Mouse (Mus musculus): ENCODE results near the gene Olfr998. TPM values are rescaled to one million over a fixed set of nuclear protein-coding genes. Genes with fewer than 3 reads are reported as not detected.
"Not testable (repeated sequence)": the region's sequence is repeated elsewhere in the genome, so short reads cannot be mapped to it uniquely, and the experiment has no call there.

Gene Olfr998
- polyA plus RNA-seq (2014; fragmentation: Nextera tagmentation; extraction: Ambion mirVana): not detected in 2 replicates

DNA sequence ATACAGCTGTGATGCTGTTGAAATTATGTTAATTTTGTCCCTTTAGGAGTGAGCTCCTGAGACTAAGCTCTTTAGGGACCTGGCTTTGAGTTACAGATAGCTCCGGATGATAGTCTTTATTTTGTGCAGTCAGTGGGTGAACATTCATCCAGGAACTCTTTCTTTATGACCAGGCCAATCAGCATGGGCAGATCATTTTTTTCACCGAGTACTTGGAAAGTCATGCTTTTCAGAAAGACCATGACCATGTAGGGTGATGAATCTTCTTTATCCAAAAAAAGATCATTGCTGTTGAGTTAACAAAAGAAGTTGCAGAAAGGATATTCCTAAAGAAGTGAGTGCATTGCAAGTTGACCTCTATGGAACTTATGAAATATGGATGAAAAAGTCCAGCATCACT lies at the start of gene Olfr998:
Gene Olfr998, plus strand, starts transcription at position 301 of the 400 bp plus-strand sequence.
- not testable (repeated sequence) for H3K27ac ChIP-seq; H3K27me3 ChIP-seq (ENCODE audit: control insufficient read depth, insufficient read depth, low read length); H3K9me3 ChIP-seq (ENCODE audit: control insufficient read depth, low read length); ATAC-seq (ENCODE audit: low FRiP score); H3K36me3 ChIP-seq (replicated peaks; ENCODE audit: control insufficient read depth, insufficient read depth); H3K4me3 ChIP-seq (replicated peaks; ENCODE audit: low read length); H3K4me2 ChIP-seq (replicated peaks); H3K4me1 ChIP-seq (replicated peaks; ENCODE audit: control insufficient read depth, insufficient read depth, low read length); H3K9ac ChIP-seq; DNase-seq (ENCODE audit: low spot score)
- WGBS: 71% methylated on average over 2 of the region's 2 CpGs

DNA sequence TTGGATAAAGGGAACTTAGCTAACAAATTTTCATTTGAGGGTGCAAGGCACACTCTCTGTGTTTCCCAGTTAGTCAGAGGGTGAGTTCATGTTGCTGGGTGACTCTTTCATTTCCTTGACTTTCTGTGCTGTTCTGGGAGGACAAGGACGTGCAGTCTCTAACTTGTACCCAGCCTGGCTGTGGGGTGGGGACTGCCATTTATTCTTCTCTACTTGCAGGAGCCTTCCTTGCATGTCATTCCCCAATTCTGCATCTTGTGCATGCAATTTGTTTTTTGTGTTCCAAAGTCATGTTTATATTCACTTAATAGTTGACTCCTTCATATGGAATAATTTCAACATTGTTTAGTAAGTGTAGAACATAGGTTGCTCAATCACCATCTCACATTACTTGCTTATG lies 33.9 kb upstream of the Olfr998 start:
- no peak overlapping the region for H3K27ac ChIP-seq

GRCm38 (mm10) chr2:85560226-85560625 lies 28.5 kb upstream of the Olfr998 start:
- H3K4me2 ChIP-seq (replicated peaks): no peak overlapping the region
- DNase-seq (ENCODE audit: low spot score) (no peak), ATAC-seq (ENCODE audit: low FRiP score) (no peak)
- no peaks in the 10 kb centered on the region for H3K9me3 ChIP-seq (ENCODE audit: control insufficient read depth, low read length)
- H3K27ac ChIP-seq: no peak overlapping the region
- 73% methylated on average over 4 of the region's 4 CpGs for WGBS
- no peaks in the 10 kb centered on the region for H3K27me3 ChIP-seq (ENCODE audit: control insufficient read depth, insufficient read depth, low read length)
- H3K36me3 ChIP-seq (replicated peaks; ENCODE audit: control insufficient read depth, insufficient read depth): no peaks in the 10 kb centered on the region
- H3K4me1 ChIP-seq (replicated peaks; ENCODE audit: control insufficient read depth, insufficient read depth, low read length): no peaks in the 10 kb centered on the region
- no peak overlapping the region for H3K9ac ChIP-seq
- H3K4me3 ChIP-seq (replicated peaks; ENCODE audit: low read length): no peak overlapping the region

More for the DNA sequence above, 33.9 kb upstream of the Olfr998 start:
- H3K4me2 ChIP-seq (replicated peaks): no peak overlapping the region
- no peak overlapping the region for H3K4me3 ChIP-seq (replicated peaks; ENCODE audit: low read length)
- ATAC-seq (ENCODE audit: low FRiP score) (no peak), DNase-seq (ENCODE audit: low spot score) (no peak)
- no peaks in the 10 kb centered on the region for H3K4me1 ChIP-seq (replicated peaks; ENCODE audit: control insufficient read depth, insufficient read depth, low read length)
- no peaks in the 10 kb centered on the region for H3K9me3 ChIP-seq (ENCODE audit: control insufficient read depth, low read length)
- no peak overlapping the region for H3K9ac ChIP-seq
- no peaks in the 10 kb centered on the region for H3K36me3 ChIP-seq (replicated peaks; ENCODE audit: control insufficient read depth, insufficient read depth)
- 74% methylated on average over 1 of the region's 1 CpGs for WGBS
- no peaks in the 10 kb centered on the region for H3K27me3 ChIP-seq (ENCODE audit: control insufficient read depth, insufficient read depth, low read length)

GRCm38 (mm10) chr2:85561187-85561586 lies 27.6 kb upstream of the Olfr998 start:
- no peak overlapping the region for H3K4me2 ChIP-seq (replicated peaks)
- H3K36me3 ChIP-seq (replicated peaks; ENCODE audit: control insufficient read depth, insufficient read depth): no peaks in the 10 kb centered on the region
- no peaks in the 10 kb centered on the region for H3K27me3 ChIP-seq (ENCODE audit: control insufficient read depth, insufficient read depth, low read length)
- H3K27ac ChIP-seq: no peak overlapping the region
- ATAC-seq (ENCODE audit: low FRiP score) (peak; percentile 79; the same call in 1 of the 2 replicates), DNase-seq (ENCODE audit: low spot score) (peak; percentile 82)
- WGBS: 22% methylated on average over 4 of the region's 4 CpGs
- H3K9me3 ChIP-seq (ENCODE audit: control insufficient read depth, low read length): no peaks in the 10 kb centered on the region
- H3K4me3 ChIP-seq (replicated peaks; ENCODE audit: low read length): no peak overlapping the region
- H3K9ac ChIP-seq: no peak overlapping the region
- no peaks in the 10 kb centered on the region for H3K4me1 ChIP-seq (replicated peaks; ENCODE audit: control insufficient read depth, insufficient read depth, low read length)

DNA sequence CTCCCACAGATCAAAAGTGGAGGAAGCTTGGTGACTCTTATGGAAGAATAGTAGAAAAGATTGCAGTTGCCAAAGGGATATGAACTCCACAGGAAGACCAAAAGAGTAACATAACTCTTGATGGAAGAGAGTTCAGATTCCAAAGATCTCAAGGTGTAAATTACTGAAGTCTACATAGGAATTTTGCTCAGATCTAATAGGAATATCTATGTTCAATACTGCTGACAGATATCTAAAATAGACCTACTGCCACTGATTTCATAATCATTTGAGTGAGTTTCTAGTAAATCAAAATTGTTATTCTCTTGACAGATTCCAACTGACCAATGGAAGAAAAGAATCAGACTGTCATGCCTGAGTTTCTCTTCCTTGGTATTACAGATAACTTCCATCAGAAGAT lies 9.8 kb upstream of the Olfr998 start, which contains the start of gene Olfr996:
Gene Olfr996, plus strand, starts transcription at position 301 of the 400 bp plus-strand sequence.
- H3K36me3 ChIP-seq (replicated peaks; ENCODE audit: control insufficient read depth, insufficient read depth): no peaks in the 10 kb centered on the region
- H3K9ac ChIP-seq: no peak within 1 kb of the TSS
- H3K4me3 ChIP-seq (replicated peaks; ENCODE audit: low read length): no peak within 1 kb of the TSS
- ATAC-seq (ENCODE audit: low FRiP score): no peak
- no peaks in the 10 kb centered on the region for H3K27me3 ChIP-seq (ENCODE audit: control insufficient read depth, insufficient read depth, low read length)
- H3K4me2 ChIP-seq (replicated peaks): no peak within 1 kb of the TSS
- no peaks in the 10 kb centered on the region for H3K9me3 ChIP-seq (ENCODE audit: control insufficient read depth, low read length)
- no peak for DNase-seq (ENCODE audit: low spot score)
- H3K4me1 ChIP-seq (replicated peaks; ENCODE audit: control insufficient read depth, insufficient read depth, low read length): no peaks in the 10 kb centered on the region
- no peak within 1 kb of the TSS for H3K27ac ChIP-seq

GRCm38 (mm10) chr2:85611803-85612202 lies 23.1 kb downstream of the Olfr998 start, which contains the start of gene Olfr1000:
Gene Olfr1000 (minus strand): TSS chr2:85611903.
- DNase-seq (ENCODE audit: low spot score) (no peak), ATAC-seq (ENCODE audit: low FRiP score) (no peak)
- Histone ChIP-seq H3K36me3 (replicated peaks; ENCODE audit: control insufficient read depth, insufficient read depth) (no peaks in the 10 kb centered on the region), H3K4me2 (replicated peaks) (no peak within 1 kb of the TSS), H3K4me1 (replicated peaks; ENCODE audit: control insufficient read depth, insufficient read depth, low read length) (no peaks in the 10 kb centered on the region), H3K9me3 (ENCODE audit: control insufficient read depth, low read length) (no peaks in the 10 kb centered on the region), H3K27me3 (ENCODE audit: control insufficient read depth, insufficient read depth, low read length) (no peaks in the 10 kb centered on the region), H3K9ac (no peak within 1 kb of the TSS), H3K27ac (no peak within 1 kb of the TSS), H3K4me3 (replicated peaks; ENCODE audit: low read length) (no peak within 1 kb of the TSS)
- WGBS: 67% methylated on average over 1 of the region's 1 CpGs

Other genes with a start within 250 kb of the Olfr998 start
- not detected in 2 replicates for gene Olfr987, start 249.6 kb upstream of the Olfr998 start, polyA plus RNA-seq (2014; fragmentation: Nextera tagmentation; extraction: Ambion mirVana)
- not detected in 2 replicates for gene Olfr988, start 225.7 kb upstream of the Olfr998 start, polyA plus RNA-seq (2014; fragmentation: Nextera tagmentation; extraction: Ambion mirVana)
- not detected in 2 replicates for gene Olfr992, start 179.5 kb upstream of the Olfr998 start, polyA plus RNA-seq (2014; fragmentation: Nextera tagmentation; extraction: Ambion mirVana)
- gene Olfr993, start 174.1 kb upstream of the Olfr998 start, polyA plus RNA-seq (2014; fragmentation: Nextera tagmentation; extraction: Ambion mirVana): not detected in 2 replicates
- gene Olfr994, start 152.5 kb upstream of the Olfr998 start, polyA plus RNA-seq (2014; fragmentation: Nextera tagmentation; extraction: Ambion mirVana): 0.22 TPM in 1 of 2 replicates, not detected in the other
- gene Olfr995, start 145.3 kb upstream of the Olfr998 start, polyA plus RNA-seq (2014; fragmentation: Nextera tagmentation; extraction: Ambion mirVana): not detected in 2 replicates
- gene 4833423E24Rik, start 69.9 kb upstream of the Olfr998 start, polyA plus RNA-seq (2014; fragmentation: Nextera tagmentation; extraction: Ambion mirVana): 0.13 and 0.29 TPM in 2 replicates
- not detected in 2 replicates for gene Olfr996, start 9.7 kb upstream of the Olfr998 start, polyA plus RNA-seq (2014; fragmentation: Nextera tagmentation; extraction: Ambion mirVana)
- not detected in 2 replicates for gene Olfr1000, start 23.0 kb downstream of the Olfr998 start, polyA plus RNA-seq (2014; fragmentation: Nextera tagmentation; extraction: Ambion mirVana)
- gene Olfr1002, start 61.8 kb downstream of the Olfr998 start, polyA plus RNA-seq (2014; fragmentation: Nextera tagmentation; extraction: Ambion mirVana): not detected in 2 replicates
- gene Olfr154, start 75.5 kb downstream of the Olfr998 start, polyA plus RNA-seq (2014; fragmentation: Nextera tagmentation; extraction: Ambion mirVana): not detected in 2 replicates
- gene Olfr1006, start 89.8 kb downstream of the Olfr998 start, polyA plus RNA-seq (2014; fragmentation: Nextera tagmentation; extraction: Ambion mirVana): not detected in 2 replicates
- gene Olfr1008, start 100.5 kb downstream of the Olfr998 start, polyA plus RNA-seq (2014; fragmentation: Nextera tagmentation; extraction: Ambion mirVana): not detected in 2 replicates
- gene Olfr1009, start 126.5 kb downstream of the Olfr998 start, polyA plus RNA-seq (2014; fragmentation: Nextera tagmentation; extraction: Ambion mirVana): not detected in 2 replicates
- gene Olfr1012, start 173.8 kb downstream of the Olfr998 start, polyA plus RNA-seq (2014; fragmentation: Nextera tagmentation; extraction: Ambion mirVana): not detected in 2 replicates
- not detected in 2 replicates for gene Olfr1013, start 178.2 kb downstream of the Olfr998 start, polyA plus RNA-seq (2014; fragmentation: Nextera tagmentation; extraction: Ambion mirVana)
- not detected in 2 replicates for gene Olfr1014, start 183.8 kb downstream of the Olfr998 start, polyA plus RNA-seq (2014; fragmentation: Nextera tagmentation; extraction: Ambion mirVana)
- not detected in 2 replicates for gene Olfr1015, start 193.1 kb downstream of the Olfr998 start, polyA plus RNA-seq (2014; fragmentation: Nextera tagmentation; extraction: Ambion mirVana)
- not detected in 2 replicates for gene Olfr1016, start 213.6 kb downstream of the Olfr998 start, polyA plus RNA-seq (2014; fragmentation: Nextera tagmentation; extraction: Ambion mirVana)
- gene Olfr1018, start 229.5 kb downstream of the Olfr998 start, polyA plus RNA-seq (2014; fragmentation: Nextera tagmentation; extraction: Ambion mirVana): not detected in 2 replicates